Mouse (Mus musculus): ENCODE results near the gene Cp.

DNA sequence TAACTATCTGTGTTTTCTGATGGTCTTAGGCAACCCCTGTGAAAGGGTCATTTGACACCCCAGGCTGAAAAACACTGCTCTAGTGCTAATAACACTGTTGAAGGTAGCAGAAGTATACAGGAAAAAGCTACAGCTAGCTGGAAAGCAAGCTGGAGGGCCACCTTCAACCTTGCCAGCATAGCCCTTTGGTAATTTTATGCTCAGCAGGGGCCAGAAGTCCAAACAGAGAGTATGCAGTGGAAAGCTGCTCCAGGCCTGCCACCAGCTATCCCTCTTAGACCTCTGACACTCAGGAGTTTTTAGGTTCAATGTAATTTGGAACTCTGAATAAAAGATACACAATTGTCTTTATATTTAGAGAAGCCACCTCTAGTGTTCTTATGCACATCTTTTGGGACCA, 26.0 kb downstream of the Cp start:
- TF ChIP-seq CTCF (IDR thresholded peaks at IDR 0.05; ENCODE audit: low read depth) (no peak), EP300 (IDR thresholded peaks at IDR 0.05; ENCODE audit: low read depth) (no peak)
